Mouse (Mus musculus) T-helper 2 cell (primary cell): ENCODE measurements around the gene Nxf7.

Experiments used
- in situ Hi-C: fragments of 300-600 bp; cut with MboI, MseI; formaldehyde crosslinking; loops from one replicate; pipeline ENCODE4 v1.15.1; 2025; ENCODE audit warnings: high pct_unique_total_duplicates

The Nxf7 gene

DNA sequence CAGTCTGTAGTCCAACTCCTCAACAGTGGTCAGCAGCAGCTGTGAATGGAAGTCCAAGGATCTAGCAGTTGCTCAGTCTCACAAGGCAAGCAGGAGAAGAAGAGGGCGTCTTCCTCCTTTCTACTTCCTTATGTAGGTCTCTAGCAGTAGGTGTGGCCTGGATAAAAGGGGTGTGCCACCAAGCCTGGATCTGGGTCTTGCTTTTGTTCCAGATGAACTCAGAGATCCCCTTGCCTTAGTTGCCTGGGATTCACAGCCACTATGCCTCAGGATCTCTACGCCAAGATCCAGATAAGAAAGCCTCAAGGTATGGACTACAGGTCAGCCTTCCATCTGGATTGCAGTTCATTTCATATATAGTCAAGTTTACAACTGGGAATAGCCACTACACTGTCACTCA, at the start of gene Nxf7:
Gene Nxf7, minus strand, starts transcription at position 101 of the 400 bp plus-strand sequence.
- in situ Hi-C loops: loop anchor here (10.0 kb wide), 1 partner anchor 1854 kb away; no protein-coding TSS in a partner anchor

DNA sequence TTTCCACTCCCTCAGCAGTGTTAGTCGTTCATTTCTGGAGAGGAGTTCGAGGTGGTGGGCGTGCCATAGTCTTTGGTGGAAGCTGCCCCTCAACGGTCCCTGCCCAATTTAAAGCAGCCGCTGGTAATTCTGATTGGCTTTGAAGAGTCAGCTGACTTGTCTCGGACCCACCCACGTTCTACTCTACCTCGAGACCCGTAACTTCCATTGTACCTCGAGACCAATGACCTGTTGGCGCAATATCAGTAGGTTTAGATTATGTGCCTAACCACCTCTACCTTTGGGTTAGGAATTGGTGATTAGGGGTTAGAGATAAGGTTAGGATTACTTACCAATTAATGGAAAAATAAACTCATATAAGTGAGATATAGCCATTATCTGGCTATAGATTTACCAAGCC, 29.0 kb upstream of the Nxf7 start, which contains the start of gene Prame:
Gene Prame, minus strand, starts transcription at position 101 of the 400 bp plus-strand sequence.
- in situ Hi-C loops: no loop called here

DNA sequence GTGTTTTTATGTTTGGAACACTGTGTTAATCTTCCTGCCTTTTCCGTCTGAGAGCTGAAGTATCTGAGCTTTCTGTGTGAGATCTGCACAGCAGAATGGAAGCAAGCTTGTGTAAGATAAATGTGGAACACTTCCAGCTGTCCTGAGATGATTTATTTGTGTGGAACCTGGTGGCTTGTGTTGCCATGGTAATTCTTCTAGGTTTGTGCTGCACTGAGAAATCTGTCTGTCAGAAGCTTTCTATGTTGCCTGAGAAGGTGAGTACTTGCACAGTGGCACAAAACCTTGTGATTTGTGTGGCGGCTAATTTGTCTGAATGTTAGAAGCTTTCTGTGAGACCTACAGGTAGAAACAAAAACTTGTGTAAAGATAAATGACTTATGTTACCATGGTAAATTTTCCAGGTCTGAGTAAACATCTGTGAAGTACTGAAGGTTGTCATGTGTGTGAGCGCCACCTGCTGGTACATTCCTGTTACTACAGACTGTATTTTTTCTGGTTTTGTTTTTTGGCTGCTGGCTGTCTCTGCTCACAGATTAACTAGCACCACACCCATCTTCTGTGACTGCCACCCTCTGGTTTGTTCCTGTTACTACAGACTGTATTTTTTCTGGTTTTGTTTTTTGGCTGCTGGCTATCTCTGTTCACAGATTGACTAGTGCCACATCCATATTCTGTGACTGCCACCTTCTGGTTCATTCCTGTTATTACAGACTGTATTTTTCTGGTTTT, 2.9 kb upstream of the Nxf7 start:
- in situ Hi-C loops: loop anchor here (10.0 kb wide), 1 partner anchor 53 kb away; no protein-coding TSS in a partner anchor

DNA sequence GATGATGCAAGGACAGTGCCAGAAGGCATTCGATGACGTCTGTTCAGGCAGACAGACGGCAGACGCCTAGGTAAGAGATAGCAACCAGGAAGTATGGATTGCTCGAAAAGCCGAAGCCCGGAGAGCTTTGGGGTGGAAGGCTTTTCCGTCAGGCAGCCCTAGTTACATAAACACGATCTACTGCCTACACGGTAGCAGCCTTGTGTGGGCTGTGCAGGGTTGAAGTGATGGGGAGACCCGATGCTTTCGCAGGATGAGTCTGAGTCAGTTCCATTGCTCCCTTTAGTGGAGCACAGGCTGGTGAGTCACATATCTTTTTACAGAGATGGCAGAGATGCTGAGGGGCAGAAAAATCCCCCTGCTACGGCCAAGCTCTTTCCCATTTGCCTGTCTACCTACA, 481 bp downstream of the Nxf7 start:
- in situ Hi-C loops: loop anchor here (10.0 kb wide), 1 partner anchor 1853 kb away; no protein-coding TSS in a partner anchor

DNA sequence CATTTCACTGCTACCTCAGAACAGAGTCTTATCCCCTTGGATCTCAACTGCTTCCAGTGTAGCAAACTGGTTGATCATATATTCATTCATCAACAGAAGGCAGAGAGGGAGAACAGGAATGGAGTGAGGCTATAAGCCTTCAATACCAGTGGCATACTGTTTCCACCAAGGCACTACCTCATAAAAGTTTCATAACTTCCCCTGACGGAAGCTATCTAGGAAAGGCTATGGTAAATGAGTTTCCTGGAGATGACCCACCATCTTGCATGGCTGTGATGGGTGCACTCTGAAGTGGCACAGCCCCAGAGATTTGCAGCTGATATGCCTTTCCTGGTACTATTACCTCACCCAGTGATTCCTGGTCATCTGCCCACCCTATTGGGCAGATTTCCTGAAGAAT, 22.2 kb downstream of the Nxf7 start:
- in situ Hi-C loops: no loop called here

DNA sequence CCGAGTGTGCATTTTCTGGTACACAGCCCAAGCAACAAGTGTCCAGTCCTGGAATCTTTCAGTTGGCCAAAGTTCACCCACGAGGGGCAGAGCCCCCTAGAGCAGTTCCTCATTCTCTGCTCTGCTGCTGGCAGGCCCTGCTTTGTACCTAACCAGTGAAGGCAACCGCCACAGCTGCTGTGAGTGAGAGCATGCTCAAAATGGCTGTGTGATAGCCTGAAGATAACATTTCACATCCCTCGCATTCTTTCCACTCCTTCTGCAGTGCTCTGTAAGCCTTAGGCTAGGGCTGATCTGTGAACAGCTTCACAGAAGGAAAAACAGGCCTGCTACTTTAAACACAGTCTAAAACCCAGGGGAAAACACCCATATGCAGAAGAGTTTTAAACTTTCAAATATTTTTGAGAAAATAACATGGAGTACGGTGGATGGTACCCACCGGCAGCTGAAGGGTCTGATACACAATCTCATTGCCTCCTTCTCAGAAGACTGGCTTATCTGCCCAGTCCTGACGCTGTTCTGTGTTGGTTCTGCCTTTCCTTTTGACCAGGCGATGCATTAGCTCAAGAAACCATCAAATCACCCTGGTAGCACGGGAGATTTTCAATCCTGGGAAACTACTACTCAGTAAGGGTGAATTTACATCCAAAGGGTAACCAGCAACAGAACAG, 23.5 kb downstream of the Nxf7 start:
- in situ Hi-C loops: loop anchor here (5.0 to 25.0 kb wide), 2 partner anchors 187 to 488 kb away; no protein-coding TSS in a partner anchor

DNA sequence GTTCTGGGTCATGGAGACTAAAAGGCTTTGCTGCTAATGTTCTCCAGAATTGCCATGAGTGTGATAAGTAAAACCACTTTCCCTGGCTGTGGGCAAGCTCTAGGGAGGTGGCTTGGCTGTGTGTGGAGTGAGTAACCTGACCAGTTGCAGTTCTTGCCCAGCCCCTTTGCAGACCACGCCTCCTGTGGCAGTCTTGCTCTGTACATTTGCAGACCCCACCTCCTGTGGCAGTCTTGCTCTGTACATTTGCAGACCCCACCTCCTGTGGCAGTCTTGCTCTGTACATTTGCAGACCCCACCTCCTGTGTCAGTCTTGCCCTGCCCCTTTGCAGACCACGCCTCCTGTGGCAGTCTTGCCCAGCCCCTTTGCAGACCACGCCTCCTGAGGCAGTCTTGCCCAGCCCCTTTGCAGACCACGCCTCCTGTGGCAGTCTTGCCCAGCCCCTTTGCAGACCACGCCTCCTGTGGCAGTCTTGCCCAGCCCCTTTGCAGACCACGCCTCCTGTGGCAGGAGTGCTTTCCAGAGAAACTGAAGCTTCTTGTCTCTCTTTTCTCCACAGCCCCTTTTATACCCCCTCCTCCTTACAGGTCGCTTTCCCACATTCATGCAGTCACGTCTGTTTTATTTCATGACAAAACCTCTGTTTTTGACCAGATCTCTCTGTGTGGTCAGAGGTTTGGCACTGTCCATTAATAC, 24.2 kb downstream of the Nxf7 start:
- in situ Hi-C loops: loop anchor here (5.0 to 25.0 kb wide), 2 partner anchors 188 to 487 kb away; no protein-coding TSS in a partner anchor

DNA sequence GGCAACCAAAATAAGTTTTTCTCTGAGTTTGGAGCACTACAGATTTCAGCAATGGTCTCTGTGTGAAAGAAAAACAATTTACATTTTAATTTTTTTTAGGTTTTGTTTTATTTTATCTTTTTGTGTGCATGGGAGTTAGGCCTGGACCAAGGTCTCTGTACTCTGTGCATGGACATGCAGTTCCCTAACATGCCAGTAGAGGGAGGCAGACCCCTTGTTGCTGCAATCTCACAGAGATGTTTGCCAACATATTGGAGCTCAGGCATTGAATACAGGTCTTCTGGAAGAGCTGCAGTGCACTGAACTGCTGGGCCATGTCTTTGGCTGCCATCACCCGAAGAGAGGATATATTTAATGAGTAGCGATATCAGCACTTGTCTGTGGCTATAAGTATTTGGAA, 29.1 kb downstream of the Nxf7 start:
- in situ Hi-C loops: loop anchor here (25.0 kb wide), 1 partner anchor 193 kb away; no protein-coding TSS in a partner anchor

DNA sequence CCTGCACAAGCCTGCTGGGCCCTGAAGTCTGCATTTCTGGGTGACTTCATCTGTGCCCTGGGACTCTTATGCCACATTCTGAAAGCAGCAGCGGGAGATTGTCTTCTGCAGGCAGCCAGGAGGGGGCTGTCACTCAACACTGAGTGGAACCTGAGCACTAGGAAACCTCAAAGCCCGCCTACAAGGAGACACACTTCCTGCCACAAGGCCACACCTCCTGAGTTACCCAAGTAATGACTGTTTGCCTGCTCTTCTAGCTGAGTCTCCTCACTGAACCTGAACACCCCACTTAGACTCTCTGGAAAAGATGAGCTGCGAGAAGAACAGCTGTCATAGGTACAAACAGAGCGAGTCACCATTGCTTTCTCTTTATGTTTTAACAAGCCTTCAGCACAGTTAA, 33.6 kb downstream of the Nxf7 start:
- in situ Hi-C loops: loop anchor here (25.0 kb wide), 1 partner anchor 197 kb away; no protein-coding TSS in a partner anchor

DNA sequence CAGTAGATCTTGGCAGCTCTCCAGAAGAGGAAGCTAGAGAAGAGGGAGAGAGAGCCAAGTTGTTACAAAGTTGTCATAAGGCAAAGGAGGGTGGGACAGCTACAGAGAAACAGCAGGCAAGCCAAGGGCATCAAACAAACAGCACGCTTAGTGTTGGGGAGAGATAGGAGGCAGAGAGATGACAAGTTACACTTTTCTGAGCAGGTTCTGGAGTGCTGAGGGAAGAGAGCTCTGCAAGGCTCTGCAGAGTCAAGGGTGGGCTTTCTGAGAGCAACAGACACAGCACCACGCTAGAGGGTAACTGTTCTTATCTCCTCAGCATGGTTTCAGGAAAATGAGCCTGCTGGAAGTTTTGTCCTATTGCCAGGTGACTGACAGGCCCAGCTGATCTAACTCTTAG, 35.7 kb downstream of the Nxf7 start:
- in situ Hi-C loops: loop anchor here (25.0 kb wide), 1 partner anchor 199 kb away; no protein-coding TSS in a partner anchor

DNA sequence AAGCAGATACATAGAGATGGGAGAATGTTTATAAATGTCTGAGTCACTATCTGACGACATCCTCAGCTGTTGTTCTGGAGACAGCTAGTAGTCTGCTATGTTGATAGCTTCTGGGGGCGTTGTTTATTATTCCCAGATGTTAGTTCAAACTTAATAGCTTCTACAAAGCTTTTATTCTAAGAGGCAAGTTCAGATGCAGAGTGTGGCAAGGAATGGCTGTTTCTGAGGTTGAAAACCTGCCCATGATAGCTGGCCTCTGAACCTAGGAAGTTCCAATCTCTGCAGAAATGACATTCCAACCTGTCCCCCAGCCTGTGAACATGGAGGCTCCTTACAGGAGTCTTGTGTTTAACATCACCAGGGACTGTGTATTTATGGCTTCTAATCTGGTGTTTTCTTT, 36.9 kb downstream of the Nxf7 start:
- in situ Hi-C loops: loop anchor here (25.0 kb wide), 1 partner anchor 201 kb away; no protein-coding TSS in a partner anchor

DNA sequence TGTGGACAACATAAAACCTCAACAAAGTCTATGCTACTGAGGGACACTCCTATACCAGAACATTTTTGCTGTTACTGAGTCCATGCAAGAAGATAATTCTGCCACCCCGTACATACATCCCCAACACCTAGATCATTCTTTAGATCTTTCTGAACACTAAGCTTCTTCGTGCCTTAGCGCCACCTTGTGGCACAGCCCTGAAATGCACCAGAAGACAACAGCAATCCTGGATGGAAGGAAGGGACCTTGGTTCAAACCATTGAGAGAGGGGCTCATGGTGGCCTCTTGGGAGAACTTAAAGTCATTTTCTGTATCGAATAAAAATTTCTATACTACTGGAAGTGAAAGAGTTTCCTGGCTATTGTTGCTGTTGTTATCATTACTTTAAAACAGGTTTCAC, 37.6 kb downstream of the Nxf7 start:
- in situ Hi-C loops: loop anchor here (25.0 kb wide), 1 partner anchor 201 kb away; no protein-coding TSS in a partner anchor

DNA sequence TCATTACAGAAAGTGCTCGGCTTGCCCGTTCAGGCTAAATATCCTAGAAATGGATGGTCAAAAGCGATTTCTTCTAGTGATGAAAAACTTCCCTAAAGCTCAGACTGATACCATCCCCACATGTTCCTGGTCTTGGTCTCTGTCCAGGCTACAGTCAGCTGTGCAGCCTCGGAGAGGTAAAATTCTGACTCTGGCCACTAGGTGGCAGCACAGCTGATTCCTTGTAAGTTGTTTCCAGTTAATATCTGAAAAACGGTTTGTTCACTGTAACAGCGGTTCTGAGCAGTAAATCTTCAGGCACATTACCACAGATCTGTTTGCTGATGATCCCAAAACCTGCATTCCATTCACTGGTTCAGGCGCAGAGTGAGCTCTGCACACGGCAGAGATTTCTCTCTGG, 38.9 kb downstream of the Nxf7 start:
- in situ Hi-C loops: loop anchor here (25.0 kb wide), 1 partner anchor 203 kb away; no protein-coding TSS in a partner anchor
